Mouse (Mus musculus): ENCODE data around the gene Gm42791. TPM values are rescaled to one million over a fixed set of nuclear protein-coding genes. Genes with fewer than 3 reads are reported as not detected.
A peak's percentile ranks its signal among the peaks of the same experiment; 100 is the strongest.

The Gm42791 gene
- polyA plus RNA-seq, 2 experiments, result not detected

DNA sequence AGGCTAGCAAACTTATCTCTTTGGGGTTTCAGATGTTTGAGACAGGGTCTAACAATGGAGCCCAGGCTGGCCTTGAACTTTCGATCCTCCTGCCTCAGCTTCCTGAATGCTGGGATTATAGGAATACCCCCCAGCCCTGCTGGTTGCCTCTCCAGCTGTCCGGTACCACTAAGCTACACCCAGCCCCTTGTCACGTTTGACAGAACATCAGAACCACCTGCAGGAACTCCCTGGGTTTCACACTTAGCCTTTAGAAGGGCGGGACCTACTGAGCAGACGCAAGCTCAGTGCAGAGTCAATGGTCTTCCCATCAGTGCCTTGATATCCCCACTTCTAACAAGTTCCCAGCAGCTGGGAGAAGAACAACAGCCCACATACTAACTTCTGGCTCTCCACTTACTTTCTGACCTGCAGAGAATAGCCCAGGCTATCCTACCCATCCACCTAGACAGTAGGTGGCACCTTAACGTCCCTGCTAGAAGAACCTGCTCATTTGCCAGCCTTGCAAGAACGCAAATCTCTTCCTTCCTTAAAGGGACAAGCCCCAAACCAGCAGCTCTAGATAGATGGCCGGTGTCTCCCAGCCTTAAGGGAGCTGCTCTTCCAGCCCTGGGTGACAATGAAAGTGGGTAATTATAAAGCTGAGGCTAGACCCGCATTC lies 10.9 kb upstream of the Gm42791 start:
- 0 out of 4 replicates have a peak overlapping the region, but pooled peaks of 1 of the 2 experiments have one; percentile 14 for H3K4me3 ChIP-seq (ENCODE audit: insufficient read depth in 1 of 2, low read depth in 2 of 2, low read length in 2 of 2)
- ATAC-seq (ENCODE audit: insufficient read depth) (no peak), DNase-seq (ENCODE audit: low read depth in 3 of 3, low spot score in 3 of 3) (no peak)
- WGBS (ENCODE audit: insufficient replicate concordance), result 55% methylated on average over 9 of the region's 9 CpGs
- H3K27me3 ChIP-seq (ENCODE audit: control insufficient read depth, insufficient read depth, low read length), result no peaks in the 10 kb centered on the region
- H3K9me3 ChIP-seq (ENCODE audit: control insufficient read depth, low read length), result no peaks in the 10 kb centered on the region
- TF ChIP-seq EP300 (IDR thresholded peaks at IDR 0.05; ENCODE audit: low read depth), result no peak
- TF ChIP-seq CTCF (IDR thresholded peaks at IDR 0.05; ENCODE audit: low read depth), result no peak
- peaks cover 0 to 16% of the 10 kb centered on the region in 2 experiments; a peak in 2 of 4 replicates for H3K4me1 ChIP-seq (replicated peaks; ENCODE audit: control insufficient read depth in 2 of 2, insufficient read depth in 2 of 2, low read length in 1 of 2)
- peak overlapping the region; percentile 53 for H3K4me2 ChIP-seq (ENCODE audit: low read depth)
- no peaks in the 10 kb centered on the region for H3K36me3 ChIP-seq (replicated peaks; ENCODE audit: control insufficient read depth, insufficient read depth, low read depth)
- H3K9ac ChIP-seq (replicated peaks), result no peak overlapping the region
- no peak overlapping the region for H3K27ac ChIP-seq

DNA sequence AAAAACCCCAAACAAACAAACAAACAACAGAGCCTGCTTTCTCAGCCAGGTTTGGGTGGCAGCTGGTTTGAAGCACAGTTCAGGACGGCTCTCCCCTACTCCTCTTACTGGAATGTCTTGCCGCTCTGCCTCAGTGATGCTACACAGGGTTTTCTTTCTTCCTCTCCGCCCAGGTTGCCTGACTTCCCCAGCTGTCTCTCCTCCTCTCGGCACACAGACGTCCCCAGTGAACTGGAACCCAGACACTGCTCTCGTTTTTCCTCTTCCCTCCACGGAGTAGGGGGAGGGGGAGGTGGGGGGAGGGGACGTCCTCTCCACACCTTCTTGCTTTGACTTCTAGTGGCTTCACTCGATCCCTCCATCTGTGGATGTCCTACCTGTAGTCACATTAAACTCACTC lies 10.1 kb upstream of the Gm42791 start:
- TF ChIP-seq CTCF (IDR thresholded peaks at IDR 0.05; ENCODE audit: low read depth), result no peak
- TF ChIP-seq EP300 (IDR thresholded peaks at IDR 0.05; ENCODE audit: low read depth), result no peak
- Histone ChIP-seq H3K27ac (no peak overlapping the region), H3K4me3 (ENCODE audit: insufficient read depth in 1 of 2, low read depth in 2 of 2, low read length in 2 of 2) (no peak overlapping the region), H3K9ac (replicated peaks) (no peak overlapping the region), H3K27me3 (ENCODE audit: control insufficient read depth, insufficient read depth, low read length) (no peaks in the 10 kb centered on the region), H3K36me3 (replicated peaks; ENCODE audit: control insufficient read depth, insufficient read depth, low read depth) (no peaks in the 10 kb centered on the region), H3K4me1 (replicated peaks; ENCODE audit: control insufficient read depth in 2 of 2, insufficient read depth in 2 of 2, low read length in 1 of 2) (peaks cover 0 to 16% of the 10 kb centered on the region in 2 experiments; a peak in 2 of 4 replicates), H3K4me2 (ENCODE audit: low read depth) (no peak overlapping the region), H3K9me3 (ENCODE audit: control insufficient read depth, low read length) (no peaks in the 10 kb centered on the region)
- no peak for ATAC-seq (ENCODE audit: insufficient read depth)
- 37% methylated on average over 9 of the region's 9 CpGs for WGBS (ENCODE audit: insufficient replicate concordance)
- no peak for DNase-seq (ENCODE audit: low read depth in 3 of 3, low spot score in 3 of 3)

DNA sequence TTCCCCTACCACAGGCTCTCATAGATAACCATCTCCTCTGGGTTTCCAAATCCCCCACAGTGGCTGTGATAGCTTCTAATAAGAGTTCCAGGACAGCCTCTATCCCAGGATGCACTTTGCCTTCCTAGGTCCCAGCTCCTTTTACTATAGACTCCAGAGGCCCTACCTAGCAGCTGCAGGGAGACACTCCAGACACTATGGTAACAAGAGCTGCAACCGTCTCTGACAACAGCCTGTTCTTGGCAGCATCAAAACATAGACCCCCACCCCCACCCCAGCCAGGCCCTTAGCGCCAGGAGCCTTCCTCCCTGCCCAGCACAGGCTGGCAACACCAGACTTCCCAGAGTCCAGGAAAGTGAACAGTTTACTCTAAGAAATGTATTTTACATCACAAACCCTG lies 8.2 kb upstream of the Gm42791 start:
- no peak overlapping the region for H3K9ac ChIP-seq (replicated peaks)
- no peaks in the 10 kb centered on the region for H3K9me3 ChIP-seq (ENCODE audit: control insufficient read depth, low read length)
- DNase-seq (ENCODE audit: low read depth in 3 of 3, low spot score in 3 of 3) (no peak), ATAC-seq (ENCODE audit: insufficient read depth) (no peak)
- H3K4me2 ChIP-seq (ENCODE audit: low read depth), result no peak overlapping the region
- H3K4me1 ChIP-seq (replicated peaks; ENCODE audit: control insufficient read depth in 2 of 2, insufficient read depth in 2 of 2, low read length in 1 of 2), result peaks cover 0 to 16% of the 10 kb centered on the region in 2 experiments; a peak in 2 of 4 replicates
- H3K27ac ChIP-seq, result no peak overlapping the region
- 59% methylated on average over 2 of the region's 2 CpGs for WGBS (ENCODE audit: insufficient replicate concordance)
- no peak overlapping the region for H3K4me3 ChIP-seq (ENCODE audit: insufficient read depth in 1 of 2, low read depth in 2 of 2, low read length in 2 of 2)
- no peaks in the 10 kb centered on the region for H3K27me3 ChIP-seq (ENCODE audit: control insufficient read depth, insufficient read depth, low read length)
- H3K36me3 ChIP-seq (replicated peaks; ENCODE audit: control insufficient read depth, insufficient read depth, low read depth), result no peaks in the 10 kb centered on the region
- TF ChIP-seq EP300 (IDR thresholded peaks at IDR 0.05; ENCODE audit: low read depth) (no peak), CTCF (IDR thresholded peaks at IDR 0.05; ENCODE audit: low read depth) (no peak)

DNA sequence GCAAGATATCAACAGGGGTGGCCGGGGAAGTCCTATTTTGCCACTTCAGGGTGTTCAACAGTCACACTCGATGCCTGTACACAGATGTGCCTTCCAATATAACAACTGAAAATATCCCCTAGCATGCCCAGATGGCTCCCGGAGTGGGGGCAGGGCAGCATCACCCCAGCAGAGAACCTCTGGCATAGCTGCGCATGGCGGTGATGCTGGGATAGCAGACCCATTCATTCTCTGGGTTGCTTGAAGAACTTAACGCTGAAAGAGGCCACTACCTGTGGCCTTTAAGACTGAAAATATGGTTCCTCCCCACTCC lies 7.8 kb upstream of the Gm42791 start:
- Histone ChIP-seq H3K4me1 (replicated peaks; ENCODE audit: control insufficient read depth in 2 of 2, insufficient read depth in 2 of 2, low read length in 1 of 2) (peaks cover 0 to 16% of the 10 kb centered on the region in 2 experiments; a peak in 2 of 4 replicates), H3K4me2 (ENCODE audit: low read depth) (no peak overlapping the region), H3K9ac (replicated peaks) (no peak overlapping the region), H3K4me3 (ENCODE audit: insufficient read depth in 1 of 2, low read depth in 2 of 2, low read length in 2 of 2) (no peak overlapping the region), H3K36me3 (replicated peaks; ENCODE audit: control insufficient read depth, insufficient read depth, low read depth) (no peaks in the 10 kb centered on the region), H3K27me3 (ENCODE audit: control insufficient read depth, insufficient read depth, low read length) (no peaks in the 10 kb centered on the region), H3K27ac (no peak overlapping the region), H3K9me3 (ENCODE audit: control insufficient read depth, low read length) (no peaks in the 10 kb centered on the region)
- WGBS (ENCODE audit: insufficient replicate concordance), result 72% methylated on average over 6 of the region's 6 CpGs
- TF ChIP-seq EP300 (IDR thresholded peaks at IDR 0.05; ENCODE audit: low read depth) (no peak), CTCF (IDR thresholded peaks at IDR 0.05; ENCODE audit: low read depth) (no peak)
- ATAC-seq (ENCODE audit: insufficient read depth) (no peak), DNase-seq (ENCODE audit: low read depth in 3 of 3, low spot score in 3 of 3) (no peak)

DNA sequence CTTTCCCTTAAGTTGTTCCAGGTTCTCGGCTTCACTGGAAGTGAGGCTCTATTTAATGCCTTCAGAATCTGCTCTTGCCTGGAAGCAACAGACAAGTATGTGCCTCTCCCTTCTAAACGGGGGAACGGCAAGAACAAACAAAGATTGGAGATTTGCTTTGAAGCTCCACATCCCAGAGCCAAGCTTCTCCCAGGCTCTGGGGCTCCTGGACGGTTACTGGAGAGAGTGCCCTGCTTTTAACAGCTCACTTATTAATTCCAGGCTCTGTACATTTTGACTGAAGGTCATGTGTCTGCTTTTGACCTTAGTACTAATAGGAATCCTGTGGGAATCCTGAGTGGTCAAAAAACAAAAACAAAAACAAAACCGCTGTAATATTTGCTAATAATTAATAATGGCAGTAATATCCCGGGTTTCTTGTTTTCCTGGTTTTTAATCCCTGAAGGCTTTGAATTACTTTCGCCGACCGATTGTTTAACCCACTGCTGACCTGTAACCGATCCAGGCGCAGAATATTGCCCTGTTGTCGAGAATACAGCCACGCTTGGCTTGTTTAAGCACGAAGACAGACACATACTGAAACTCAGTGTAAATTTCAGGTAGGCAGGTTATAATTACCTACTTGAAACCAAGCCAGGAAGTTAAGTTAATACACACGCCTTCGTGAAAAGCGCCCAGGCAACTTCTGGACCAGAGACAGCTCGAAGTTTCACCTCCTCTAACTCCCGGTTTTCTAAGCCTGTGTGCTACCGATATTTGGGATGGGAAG lies 7.3 kb upstream of the Gm42791 start:
- WGBS (ENCODE audit: insufficient replicate concordance), result 66% methylated on average over 20 of the region's 20 CpGs
- ATAC-seq (ENCODE audit: insufficient read depth), result no peak

More for the DNA sequence above, 7.3 kb upstream of the Gm42791 start:
- Histone ChIP-seq H3K27me3 (ENCODE audit: control insufficient read depth, insufficient read depth, low read length) (no peaks in the 10 kb centered on the region), H3K4me3 (ENCODE audit: insufficient read depth in 1 of 2, low read depth in 2 of 2, low read length in 2 of 2) (no peak overlapping the region), H3K9ac (replicated peaks) (no peak overlapping the region), H3K4me2 (ENCODE audit: low read depth) (no peak overlapping the region), H3K9me3 (ENCODE audit: control insufficient read depth, low read length) (no peaks in the 10 kb centered on the region), H3K27ac (no peak overlapping the region), H3K36me3 (replicated peaks; ENCODE audit: control insufficient read depth, insufficient read depth, low read depth) (no peaks in the 10 kb centered on the region), H3K4me1 (replicated peaks; ENCODE audit: control insufficient read depth in 2 of 2, insufficient read depth in 2 of 2, low read length in 1 of 2) (peaks cover 0 to 13% of the 10 kb centered on the region in 2 experiments; a peak in 2 of 4 replicates)
- TF ChIP-seq EP300 (IDR thresholded peaks at IDR 0.05; ENCODE audit: low read depth) (no peak), CTCF (IDR thresholded peaks at IDR 0.05; ENCODE audit: low read depth) (no peak)
- DNase-seq (ENCODE audit: low read depth in 3 of 3, low spot score in 3 of 3), result no peak
